ENCODE assay signal across 9 mouse cellular contexts in the genomic region with DNA sequence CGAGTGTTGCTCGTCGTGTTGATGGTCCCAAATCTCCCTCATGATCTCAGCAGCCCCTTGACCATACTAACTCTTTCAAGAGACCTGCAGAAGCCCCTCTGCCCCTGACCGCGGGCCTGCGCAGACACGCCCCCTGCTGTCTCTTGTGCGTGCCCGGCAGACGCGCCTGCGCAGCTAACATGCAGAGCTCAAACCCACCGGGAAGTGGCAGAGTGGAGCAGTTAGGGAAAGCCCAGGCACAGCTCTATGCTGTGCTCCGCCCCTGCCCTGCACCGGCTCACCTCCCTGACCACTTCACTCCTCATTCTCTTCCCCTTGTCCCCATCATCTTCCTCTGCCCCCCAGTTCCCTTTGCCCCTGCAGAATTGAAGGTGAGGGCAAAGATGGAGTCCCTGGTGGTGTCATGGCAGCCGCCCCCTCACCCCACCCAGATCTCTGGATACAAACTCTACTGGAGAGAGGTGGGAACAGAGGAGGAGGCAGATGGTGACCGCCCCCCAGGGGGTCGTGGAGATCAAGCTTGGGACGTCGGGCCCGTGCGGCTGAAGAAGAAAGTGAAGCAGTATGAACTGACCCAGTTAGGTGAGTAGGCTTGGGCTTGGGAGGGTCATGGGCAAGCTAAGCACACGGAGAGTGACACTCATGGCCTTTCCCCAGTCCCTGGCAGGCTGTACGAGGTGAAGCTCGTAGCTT. TPM values are rescaled to one million over a fixed set of nuclear protein-coding genes. Genes with fewer than 3 reads are reported as not detected.
DNase-seq lines count a peak whose midpoint lies in the region; ATAC-seq lines count a peak whose summit lies in the region.
"Had no signal": no experiment of that assay in that cellular context is flagged by ENCODE, and none has a peak within 500 bp of the region (broad histone marks: within the 10 kb centered on the region; RNA-seq: fewer than 3 reads in every experiment).

No protein-coding gene starts in this region.

- ATAC-seq in heart, embryonic 14.5 days (ENCODE audit: insufficient number of reproducible peaks, insufficient read depth, low FRiP score, low read depth): no peak
- ATAC-seq in granulocyte monocyte progenitor cell, adult 5-6 weeks (replicated peaks; ENCODE audit: poor library complexity, severe bottlenecking): peak; percentile 71
- ATAC-seq in limb, embryonic 13.5 days (ENCODE audit: low FRiP score, low read depth): no peak
- ATAC-seq in midbrain, embryonic 14.5 days (ENCODE audit: low FRiP score, low TSS enrichment): no peak

- H3K4me3 ChIP-seq in heart, embryonic 14.5 days (ENCODE audit: control insufficient read depth in 1 of 2, insufficient read depth in 1 of 2, low read depth in 1 of 2, low read length in 2 of 2): peak overlapping the region; percentile 25 to 27
- H3K4me3 ChIP-seq in limb, embryonic 13.5 days: 0 out of 2 replicates have a peak overlapping the region, but pooled peaks have one; percentile 12
- no peak overlapping the region for H3K4me3 ChIP-seq in midbrain, embryonic 14.5 days (replicated peaks; ENCODE audit: low read depth, low read length)

- H3K36me3 ChIP-seq in heart, embryonic 14.5 days (ENCODE audit: control insufficient read depth, insufficient read depth, low read length): peaks cover 19% of the 10 kb centered on the region; the same call in 1 of the 2 replicates
- peaks cover 62% of the 10 kb centered on the region for H3K36me3 ChIP-seq in limb, embryonic 13.5 days
- peaks cover 27% of the 10 kb centered on the region for H3K36me3 ChIP-seq in midbrain, embryonic 14.5 days (ENCODE audit: control insufficient read depth, insufficient read depth, low read length)

- H3K9me3 ChIP-seq in heart, embryonic 14.5 days (ENCODE audit: control insufficient read depth, low read length): no peaks in the 10 kb centered on the region
- no peaks in the 10 kb centered on the region for H3K9me3 ChIP-seq in limb, embryonic 13.5 days
- no peaks in the 10 kb centered on the region for H3K9me3 ChIP-seq in midbrain, embryonic 14.5 days (ENCODE audit: control insufficient read depth, low read length)

- peak overlapping the region; percentile 44; the same call in 1 of the 2 replicates for H3K9ac ChIP-seq in heart, embryonic 14.5 days (ENCODE audit: low read length)
- no peak overlapping the region; the same call in 1 of the 2 replicates for H3K9ac ChIP-seq in limb, embryonic 13.5 days
- no peak overlapping the region for H3K9ac ChIP-seq in midbrain, embryonic 14.5 days (replicated peaks; ENCODE audit: low read length)

- H3K27ac ChIP-seq in heart, embryonic 14.5 days (replicated peaks in 1 of 2; ENCODE audit: control insufficient read depth in 1 of 2, insufficient read depth in 1 of 2, low read depth in 2 of 2, low read length in 2 of 2): no peak overlapping the region
- H3K27ac ChIP-seq in limb, embryonic 13.5 days: no peak overlapping the region
- H3K27ac ChIP-seq in midbrain, embryonic 14.5 days (replicated peaks; ENCODE audit: low read depth, low read length): no peak overlapping the region

- peaks cover 10% of the 10 kb centered on the region for H3K27me3 ChIP-seq in heart, embryonic 14.5 days (ENCODE audit: control insufficient read depth, insufficient read depth, low read length)
- peaks cover 29% of the 10 kb centered on the region for H3K27me3 ChIP-seq in limb, embryonic 13.5 days
- no peaks in the 10 kb centered on the region for H3K27me3 ChIP-seq in midbrain, embryonic 14.5 days (ENCODE audit: control insufficient read depth, insufficient read depth, low read length)

- H3K4me2 ChIP-seq in heart, embryonic 14.5 days (ENCODE audit: low read length): peak overlapping the region; percentile 61
- peak overlapping the region; percentile 44 for H3K4me2 ChIP-seq in limb, embryonic 13.5 days (replicated peaks)
- H3K4me2 ChIP-seq in midbrain, embryonic 14.5 days (ENCODE audit: low read length): no peak overlapping the region

- DNase-seq in heart, adult 11 months: no peak
- DNase-seq in adrenal gland, postnatal 25 days: peak; percentile 61
- peak; percentile 65 for DNase-seq in midbrain, embryonic 14.5 days
- DNase-seq in thymus, postnatal 4 days: peak; percentile 81
- no peak for DNase-seq in MN1 (ENCODE audit: low spot score)

- WGBS in heart, embryonic 14.5 days: 9% methylated on average over 25 of the region's 25 CpGs
- 11% methylated on average over 25 of the region's 25 CpGs for WGBS in limb, embryonic 13.5 days
- WGBS in midbrain, embryonic 14.5 days: 12% methylated on average over 25 of the region's 25 CpGs

- peaks cover 4 to 5% of the 10 kb centered on the region in 2 experiments; a peak in 2 of 4 replicates for H3K4me1 ChIP-seq in heart, embryonic 14.5 days (ENCODE audit: control insufficient read depth in 2 of 2, insufficient read depth in 2 of 2, low read length in 2 of 2)
- peaks cover 11% of the 10 kb centered on the region for H3K4me1 ChIP-seq in limb, embryonic 13.5 days
- H3K4me1 ChIP-seq in midbrain, embryonic 14.5 days (ENCODE audit: control insufficient read depth, insufficient read depth, low read length): peaks cover 7% of the 10 kb centered on the region; the same call in 1 of the 2 replicates

RNA-seq across cellular contexts. Expression of gene Igdcc3, which starts 12.7 kb away (rescaled TPM):
- 0.36 and 0.63 TPM in 2 replicates for polyA plus RNA-seq in heart, embryonic 14.5 days (2014; fragmentation: Nextera tagmentation; extraction: Ambion mirVana)
- 1.2 and 1.3 TPM in 2 replicates for total RNA-seq in adrenal gland, postnatal 25 days (2021)
- not detected in 2 replicates for total RNA-seq in granulocyte monocyte progenitor cell, adult 5-6 weeks (2014; fragmentation: Nextera tagmentation)
- total RNA-seq in granulocyte monocyte progenitor cell, adult 5-6 weeks (2017): not detected in 2 replicates
- polyA plus RNA-seq in limb, embryonic 13.5 days (2015; fragmentation: Nextera tagmentation; extraction: Ambion mirVana): 1.2 and 2.1 TPM in 2 replicates
- polyA plus RNA-seq in midbrain, embryonic 14.5 days (2014; fragmentation: Nextera tagmentation; extraction: Ambion mirVana): 10.7 and 14.1 TPM in 2 replicates

RNA-seq across cellular contexts. Expression of gene Igdcc4, which starts 27.0 kb away (rescaled TPM):
- polyA plus RNA-seq in heart, embryonic 14.5 days (2014; fragmentation: Nextera tagmentation; extraction: Ambion mirVana): 12.3 and 15.7 TPM in 2 replicates
- total RNA-seq in adrenal gland, postnatal 25 days (2021): 31.7 and 42.0 TPM in 2 replicates
- total RNA-seq in granulocyte monocyte progenitor cell, adult 5-6 weeks (2014; fragmentation: Nextera tagmentation): 0.38 TPM in 1 of 2 replicates, not detected in the other
- 0.15 and 0.17 TPM in 2 replicates for total RNA-seq in granulocyte monocyte progenitor cell, adult 5-6 weeks (2017)
- 24.7 and 27.6 TPM in 2 replicates for polyA plus RNA-seq in limb, embryonic 13.5 days (2015; fragmentation: Nextera tagmentation; extraction: Ambion mirVana)
- polyA plus RNA-seq in midbrain, embryonic 14.5 days (2014; fragmentation: Nextera tagmentation; extraction: Ambion mirVana): 14.9 and 17.3 TPM in 2 replicates
- total RNA-seq: neutrophil, adult 5-6 weeks had no signal

Comparison
In these comparisons a context has a peak if more than half of its experiments do, and no peak if none do; other contexts are left out.
1. DNase-seq: peak in adrenal gland, postnatal 25 days (single experiment), midbrain, embryonic 14.5 days (single experiment) and thymus, postnatal 4 days (single experiment); none in heart, adult 11 months (single experiment) and MN1 (single experiment).